Mouse (Mus musculus) C2C12 (cell line): ENCODE measurements around the gene Rnf144b.

Experiments
- CEBPB ChIP-seq: IDR thresholded peaks from one replicate; pipeline ENCODE4 v1.6.1; 2011; ENCODE audit warnings: low read depth, mild to moderate bottlenecking, control low read depth, moderate library complexity
- CTCF ChIP-seq: IDR thresholded peaks from one replicate; pipeline ENCODE4 v1.5.1; 2011; ENCODE audit not compliant: control insufficient read depth, insufficient read depth, insufficient read length
- FOSL1 ChIP-seq: IDR thresholded peaks from one replicate; pipeline ENCODE4 v1.8.0; 2011; ENCODE audit warnings: mild to moderate bottlenecking, low read length; ENCODE audit not compliant: poor library complexity, insufficient read depth, severe bottlenecking
- MAX ChIP-seq: IDR thresholded peaks from one replicate; pipeline ENCODE4 v1.6.1; 2011; ENCODE audit warnings: mild to moderate bottlenecking, control low read depth
- MYOD1 ChIP-seq: IDR thresholded peaks from one replicate; pipeline ENCODE4 v1.6.1; 2011; ENCODE audit warnings: low read depth; ENCODE audit not compliant: control insufficient read depth, insufficient read length
- MYOG ChIP-seq: IDR thresholded peaks from one replicate; pipeline ENCODE4 v1.6.1; 2011; ENCODE audit not compliant: control insufficient read depth, insufficient read length; ENCODE audit errors: extremely low read depth
- USF1 ChIP-seq: IDR thresholded peaks from one replicate; pipeline ENCODE4 v1.6.1; 2011; ENCODE audit warnings: low read depth, mild to moderate bottlenecking, control low read depth, moderate library complexity

DNA sequence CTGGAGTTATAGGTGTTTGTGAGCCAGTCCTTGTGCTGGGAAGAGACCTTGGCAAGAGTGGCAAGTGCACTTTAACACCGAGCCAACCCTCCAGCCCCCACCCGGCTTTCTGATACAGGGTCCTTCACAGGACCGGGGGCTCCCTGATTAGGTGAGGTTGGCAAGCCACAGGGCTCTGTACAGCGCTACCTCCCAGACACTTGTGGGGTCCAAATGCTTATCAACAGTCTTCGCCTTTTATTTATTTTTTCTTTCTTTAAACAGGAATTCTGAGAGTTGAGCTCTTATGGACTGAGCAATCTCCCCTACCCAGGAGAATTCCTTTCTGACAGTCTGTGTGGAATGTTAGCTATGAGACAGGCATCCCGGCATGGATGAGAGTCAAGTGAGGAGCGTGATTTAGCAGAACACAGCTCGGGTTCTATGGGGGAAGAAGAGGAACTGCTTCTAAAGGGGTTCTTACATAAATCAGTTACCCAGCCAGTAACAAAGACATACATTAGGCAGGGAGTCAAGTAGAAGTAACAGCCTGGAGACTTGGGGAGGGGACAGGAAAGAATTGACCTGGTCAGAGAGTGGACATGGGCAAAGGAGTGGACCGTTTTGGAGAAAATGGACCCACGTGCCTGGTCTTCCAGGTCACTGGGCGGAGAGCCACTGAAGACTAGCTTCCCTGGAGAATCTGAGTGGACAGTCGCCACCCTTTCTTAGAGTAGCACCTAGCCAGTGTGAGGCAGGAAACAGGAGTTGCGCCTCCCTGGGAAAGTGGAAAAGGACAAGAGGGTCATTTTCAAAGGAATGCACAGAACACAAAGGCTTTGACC lies 154.8 kb downstream of the Rnf144b start:
- TF ChIP-seq CTCF, result no peak
- no peak for TF ChIP-seq USF1
- TF ChIP-seq MYOG, result no peak
- no peak for TF ChIP-seq MAX
- TF ChIP-seq MYOD1, result no peak
- no peak for TF ChIP-seq CEBPB
- TF ChIP-seq FOSL1, result no peak
